Mouse (Mus musculus): ENCODE data around the gene Apba3.

DNA sequence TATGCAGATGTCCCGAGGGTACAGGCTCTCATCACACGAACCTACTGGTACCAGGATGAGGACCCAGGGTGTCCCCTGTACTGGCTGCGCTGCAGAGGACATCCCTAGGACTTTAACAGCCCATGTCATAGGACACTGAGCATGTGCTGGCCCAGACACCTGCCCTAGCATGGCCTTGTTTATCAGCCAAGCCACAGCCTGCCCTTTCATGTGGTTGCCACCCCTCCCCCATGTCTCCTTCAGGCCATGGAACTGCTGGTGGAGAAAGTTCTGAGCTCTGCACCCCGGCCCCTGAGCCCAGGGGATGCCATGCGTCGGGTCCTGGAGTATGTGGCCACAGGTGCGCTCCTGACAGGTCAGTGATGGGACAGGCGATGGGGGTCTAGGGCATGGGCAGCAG is 17.3 kb upstream of the Apba3 start:
- TF ChIP-seq CTCF (conservative IDR thresholded peaks at IDR 0.05; ENCODE audit: low read length) (no peak), NANOG (IDR thresholded peaks at IDR 0.05; ENCODE audit: borderline replicate concordance, low read length) (no peak)

Measured in E14TG2a.4 (cell line).